Mouse (Mus musculus) megakaryocyte progenitor cell, adult 5-6 weeks (primary cell): ENCODE results near the gene Tex14. TPM values are rescaled to one million over a fixed set of nuclear protein-coding genes. Genes with fewer than 3 reads are reported as not detected.
A peak's percentile ranks its signal among the peaks of the same experiment; 100 is the strongest.

Experiments
- ATAC-seq: replicated peaks from 2 replicates; pipeline ENCODE4 v1.8.0; 2016; ENCODE audit warnings: mild to moderate bottlenecking, moderate TSS enrichment, inconsistent platforms; ENCODE audit not compliant: poor library complexity
- total RNA-seq, 2 experiments: library from RNA; stranded (forward) in 1 of 2; stranded (reverse) in 1 of 2; fragments of 157-497, 149-512 nt in 1 of 2; fragments of 200-1000 nt in 1 of 2; gene quantifications; 2 replicates each; pipeline versions ENCODE4 v1.2.3 to v1.2.4; 2015 to 2017

Tex14 gene
- total RNA-seq, 2 experiments from 2014 or later, result 0.07 to 0.29 TPM

GRCm38 (mm10) chr11:87589605-87590004 is 184.7 kb downstream of the Tex14 start:
- ATAC-seq, result no peak

GRCm38 (mm10) chr11:87590841-87591525 is 186.1 kb downstream of the Tex14 start:
- ATAC-seq, result no peak

GRCm38 (mm10) chr11:87591526-87592353 is 186.9 kb downstream of the Tex14 start, which contains the start of gene Mtmr4:
TSS of gene Mtmr4 (plus strand) at chr11:87592162.
- peak; percentile 84 for ATAC-seq

- ATAC-seq, result no peak
Observed at GRCm38 (mm10) chr11:87592354-87592695, 187.5 kb downstream of the Tex14 start.

- no peak for ATAC-seq
Observed at GRCm38 (mm10) chr11:87592713-87593598, 188.1 kb downstream of the Tex14 start.

- peak; percentile 53 for ATAC-seq
Observed at GRCm38 (mm10) chr11:87595327-87595841, 190.5 kb downstream of the Tex14 start.

GRCm38 (mm10) chr11:87595976-87596375 is 191.1 kb downstream of the Tex14 start:
- no peak for ATAC-seq

GRCm38 (mm10) chr11:87596492-87596891 is 191.6 kb downstream of the Tex14 start:
- ATAC-seq, result no peak

GRCm38 (mm10) chr11:87597061-87597460 is 192.2 kb downstream of the Tex14 start:
- ATAC-seq, result no peak

GRCm38 (mm10) chr11:87599395-87600089 is 194.7 kb downstream of the Tex14 start:
- ATAC-seq, result no peak

- ATAC-seq, result no peak
Observed at GRCm38 (mm10) chr11:87600322-87600853, 195.5 kb downstream of the Tex14 start.

- ATAC-seq, result no peak
Observed at GRCm38 (mm10) chr11:87602234-87602633, 197.4 kb downstream of the Tex14 start.

GRCm38 (mm10) chr11:87603571-87603970 is 198.7 kb downstream of the Tex14 start:
- no peak for ATAC-seq

Other genes starting within 250 kb of the Tex14 start
- 0.76 and 0.91 TPM in 2 replicates for gene Ppm1e, start 46.0 kb upstream of the Tex14 start, total RNA-seq (2015)
- gene Ppm1e, start 46.0 kb upstream of the Tex14 start, total RNA-seq (2017), result 0.87 and 2.6 TPM in 2 replicates
- 2.5 and 4.9 TPM in 2 replicates for gene Rad51c, start 111 bp upstream of the Tex14 start, total RNA-seq (2015)
- 5.4 and 8.0 TPM in 2 replicates for gene Rad51c, start 111 bp upstream of the Tex14 start, total RNA-seq (2017)
- gene Gm11492, start 161.6 kb downstream of the Tex14 start, total RNA-seq (2015), result not detected in 2 replicates
- gene Gm11492, start 161.6 kb downstream of the Tex14 start, total RNA-seq (2017), result not detected in 2 replicates
- gene Sept4, start 163.8 kb downstream of the Tex14 start, total RNA-seq (2015), result 1.6 and 2.7 TPM in 2 replicates
- 1.5 and 4.8 TPM in 2 replicates for gene Sept4, start 163.8 kb downstream of the Tex14 start, total RNA-seq (2017)
- 14.4 and 15.7 TPM in 2 replicates for gene Mtmr4, start 187.1 kb downstream of the Tex14 start, total RNA-seq (2015)
- gene Mtmr4, start 187.1 kb downstream of the Tex14 start, total RNA-seq (2017), result 20.9 and 25.0 TPM in 2 replicates
- gene Hsf5, start 212.1 kb downstream of the Tex14 start, total RNA-seq (2015), result not detected in 2 replicates
- gene Hsf5, start 212.1 kb downstream of the Tex14 start, total RNA-seq (2017), result not detected in 2 replicates